Mouse (Mus musculus): Measurements from ENCODE around the gene Plekha7. TPM values are rescaled to one million over a fixed set of nuclear protein-coding genes. Genes with fewer than 3 reads are reported as not detected.

Gene Plekha7
- 18.8 and 38.2 TPM in 2 replicates for polyA plus RNA-seq (2012; rRNA removed)

DNA sequence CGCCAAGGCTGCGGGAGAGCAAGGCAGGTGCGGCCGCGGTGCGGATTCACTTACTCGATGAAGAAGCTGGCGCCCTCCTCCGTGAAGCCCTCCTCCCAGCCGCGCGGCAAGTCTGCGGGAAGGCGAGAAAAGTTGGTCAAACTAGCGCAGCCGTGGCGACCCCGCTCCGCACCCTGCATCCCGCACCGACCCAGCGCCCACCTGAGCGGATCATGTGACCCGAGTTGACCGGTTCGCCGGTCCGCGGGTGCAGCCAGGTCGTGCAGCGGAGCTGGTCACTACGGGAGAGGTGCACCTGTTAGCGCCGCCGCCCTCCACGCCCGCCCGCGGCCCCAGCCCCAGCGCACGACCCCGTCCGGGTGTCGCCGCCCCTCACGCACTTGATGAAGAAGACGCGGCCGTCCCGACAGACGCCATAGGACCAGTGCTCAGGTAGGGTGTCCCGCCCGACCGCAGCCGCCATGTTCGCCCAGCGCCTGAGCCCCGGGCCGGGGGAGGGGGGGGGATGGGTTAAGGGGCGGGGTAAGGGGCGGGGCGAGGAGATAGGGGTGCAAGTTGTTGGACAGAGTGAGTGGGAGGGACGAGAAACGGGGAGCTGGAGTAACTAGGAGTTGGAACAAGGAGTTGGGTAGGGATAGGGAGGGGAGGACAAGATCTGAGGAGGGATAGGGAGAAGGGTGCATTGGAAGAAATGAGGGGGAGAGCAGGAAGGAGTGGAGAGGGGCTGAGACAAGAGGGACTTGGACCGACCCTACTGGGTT lies at the start of gene Plekha7:
Plekha7 (minus strand) TSS at position 506 of the 761 bp plus-strand sequence.
- TF ChIP-seq POLR2A (IDR thresholded peaks at IDR 0.05; ENCODE audit: low read depth, low read length) (peak; percentile 51; the same call in 1 of the 2 replicates), CTCF (IDR thresholded peaks at IDR 0.05; ENCODE audit: extremely low read depth, insufficient read length, insufficient replicate concordance, low read depth, low read length) (no peak)
- peak within 1 kb of the TSS; percentile 96 for H3K27ac ChIP-seq (ENCODE audit: insufficient read depth, low read depth, low read length)
- H3K36me3 ChIP-seq (ENCODE audit: control insufficient read depth, insufficient read depth, low read length), result no peaks in the 10 kb centered on the region
- H3K4me1 ChIP-seq (ENCODE audit: control insufficient read depth, insufficient read depth, insufficient read length, low read length), result peaks cover 2% of the 10 kb centered on the region
- no peaks in the 10 kb centered on the region for H3K27me3 ChIP-seq (ENCODE audit: control insufficient read depth, insufficient read depth, low read length)
- peak within 1 kb of the TSS; percentile 83 for H3K4me3 ChIP-seq (ENCODE audit: low read depth, low read length)
- under 1% methylated on average over 65 of the region's 65 CpGs for WGBS

DNA sequence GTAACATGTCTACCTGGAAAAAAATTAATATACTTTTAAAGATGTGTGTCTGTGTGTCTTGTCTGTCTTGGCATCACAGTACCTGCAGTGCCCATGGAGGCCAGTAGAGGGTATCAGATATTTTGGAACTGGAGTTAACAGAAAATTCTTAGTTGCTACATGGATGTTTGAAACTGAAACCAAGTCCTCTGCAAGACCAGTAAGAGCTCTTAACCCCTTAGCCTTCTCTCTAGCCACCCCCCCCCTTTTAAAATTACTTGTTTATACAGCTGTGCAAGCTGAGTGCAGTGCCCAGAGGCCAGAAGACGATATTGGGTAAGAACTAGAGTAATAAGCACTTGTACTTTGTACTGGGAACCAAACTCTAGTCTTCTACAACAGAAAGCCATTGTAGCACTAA lies 28.1 kb upstream of the Plekha7 start:
- H3K4me1 ChIP-seq (ENCODE audit: control insufficient read depth, insufficient read depth, insufficient read length, low read length), result peaks cover 1% of the 10 kb centered on the region; the same call in 1 of the 2 replicates
- peaks cover 29% of the 10 kb centered on the region for H3K36me3 ChIP-seq (ENCODE audit: control insufficient read depth, insufficient read depth, low read length)
- H3K27me3 ChIP-seq (ENCODE audit: control insufficient read depth, insufficient read depth, low read length), result no peaks in the 10 kb centered on the region
- no peak overlapping the region for H3K27ac ChIP-seq (ENCODE audit: insufficient read depth, low read depth, low read length)
- TF ChIP-seq POLR2A (IDR thresholded peaks at IDR 0.05; ENCODE audit: low read depth, low read length) (no peak), CTCF (IDR thresholded peaks at IDR 0.05; ENCODE audit: extremely low read depth, insufficient read length, insufficient replicate concordance, low read depth, low read length) (no peak)
- H3K4me3 ChIP-seq (ENCODE audit: low read depth, low read length), result no peak overlapping the region
- WGBS, result 5% methylated on average over 1 of the region's 1 CpGs

DNA sequence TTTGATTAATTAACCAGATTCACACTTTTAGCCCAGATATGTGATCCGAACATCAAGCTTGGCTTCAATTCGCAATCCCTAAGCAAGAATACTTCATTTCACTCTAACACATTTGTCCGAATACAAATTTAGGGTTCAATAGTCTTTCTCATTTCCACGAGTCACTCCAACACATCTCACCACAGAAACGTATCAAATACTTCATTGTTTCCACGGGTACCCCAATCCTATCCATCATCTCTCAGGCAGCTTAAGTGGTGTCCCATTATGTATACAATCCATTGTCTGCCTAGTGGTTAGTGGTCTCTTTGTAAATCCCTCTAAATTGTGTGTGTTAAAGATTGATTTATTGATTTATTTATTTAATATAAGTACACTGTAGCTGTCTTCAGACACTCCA lies 27.0 kb upstream of the Plekha7 start:
- WGBS, result 69% methylated on average over 6 of the region's 6 CpGs
- no peak overlapping the region for H3K4me3 ChIP-seq (ENCODE audit: low read depth, low read length)
- H3K27me3 ChIP-seq (ENCODE audit: control insufficient read depth, insufficient read depth, low read length), result no peaks in the 10 kb centered on the region
- peaks cover 1% of the 10 kb centered on the region; the same call in 1 of the 2 replicates for H3K4me1 ChIP-seq (ENCODE audit: control insufficient read depth, insufficient read depth, insufficient read length, low read length)
- TF ChIP-seq POLR2A (IDR thresholded peaks at IDR 0.05; ENCODE audit: low read depth, low read length) (no peak), CTCF (IDR thresholded peaks at IDR 0.05; ENCODE audit: extremely low read depth, insufficient read length, insufficient replicate concordance, low read depth, low read length) (no peak)
- H3K36me3 ChIP-seq (ENCODE audit: control insufficient read depth, insufficient read depth, low read length), result peaks cover 32% of the 10 kb centered on the region
- H3K27ac ChIP-seq (ENCODE audit: insufficient read depth, low read depth, low read length), result no peak overlapping the region

DNA sequence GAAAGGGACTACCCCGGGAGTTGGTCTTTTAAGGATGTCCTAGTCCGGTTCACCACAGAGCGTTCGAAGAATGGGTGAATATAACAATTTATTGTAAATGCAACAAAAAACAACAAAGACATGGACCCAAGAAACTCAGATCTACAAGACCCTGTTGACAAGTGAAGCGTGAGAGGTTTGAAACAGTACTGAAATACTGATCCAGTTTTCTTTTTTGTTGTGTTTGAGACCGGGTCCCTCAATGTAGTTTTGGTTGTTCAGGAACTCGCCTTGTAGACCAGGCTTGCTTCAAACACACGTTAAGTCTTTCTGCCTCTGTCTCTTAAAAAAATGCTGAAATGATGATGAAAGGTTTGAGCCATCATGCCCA lies 26.5 kb upstream of the Plekha7 start:
- no peak for TF ChIP-seq CTCF (IDR thresholded peaks at IDR 0.05; ENCODE audit: extremely low read depth, insufficient read length, insufficient replicate concordance, low read depth, low read length)
- Histone ChIP-seq H3K4me1 (ENCODE audit: control insufficient read depth, insufficient read depth, insufficient read length, low read length) (peaks cover 1% of the 10 kb centered on the region; the same call in 1 of the 2 replicates), H3K27ac (ENCODE audit: insufficient read depth, low read depth, low read length) (peak overlapping the region; percentile 33; the same call in 1 of the 2 replicates), H3K36me3 (ENCODE audit: control insufficient read depth, insufficient read depth, low read length) (peaks cover 32% of the 10 kb centered on the region), H3K4me3 (ENCODE audit: low read depth, low read length) (peak overlapping the region; percentile 82), H3K27me3 (ENCODE audit: control insufficient read depth, insufficient read depth, low read length) (no peaks in the 10 kb centered on the region)
- WGBS, result 8% methylated on average over 8 of the region's 8 CpGs

DNA sequence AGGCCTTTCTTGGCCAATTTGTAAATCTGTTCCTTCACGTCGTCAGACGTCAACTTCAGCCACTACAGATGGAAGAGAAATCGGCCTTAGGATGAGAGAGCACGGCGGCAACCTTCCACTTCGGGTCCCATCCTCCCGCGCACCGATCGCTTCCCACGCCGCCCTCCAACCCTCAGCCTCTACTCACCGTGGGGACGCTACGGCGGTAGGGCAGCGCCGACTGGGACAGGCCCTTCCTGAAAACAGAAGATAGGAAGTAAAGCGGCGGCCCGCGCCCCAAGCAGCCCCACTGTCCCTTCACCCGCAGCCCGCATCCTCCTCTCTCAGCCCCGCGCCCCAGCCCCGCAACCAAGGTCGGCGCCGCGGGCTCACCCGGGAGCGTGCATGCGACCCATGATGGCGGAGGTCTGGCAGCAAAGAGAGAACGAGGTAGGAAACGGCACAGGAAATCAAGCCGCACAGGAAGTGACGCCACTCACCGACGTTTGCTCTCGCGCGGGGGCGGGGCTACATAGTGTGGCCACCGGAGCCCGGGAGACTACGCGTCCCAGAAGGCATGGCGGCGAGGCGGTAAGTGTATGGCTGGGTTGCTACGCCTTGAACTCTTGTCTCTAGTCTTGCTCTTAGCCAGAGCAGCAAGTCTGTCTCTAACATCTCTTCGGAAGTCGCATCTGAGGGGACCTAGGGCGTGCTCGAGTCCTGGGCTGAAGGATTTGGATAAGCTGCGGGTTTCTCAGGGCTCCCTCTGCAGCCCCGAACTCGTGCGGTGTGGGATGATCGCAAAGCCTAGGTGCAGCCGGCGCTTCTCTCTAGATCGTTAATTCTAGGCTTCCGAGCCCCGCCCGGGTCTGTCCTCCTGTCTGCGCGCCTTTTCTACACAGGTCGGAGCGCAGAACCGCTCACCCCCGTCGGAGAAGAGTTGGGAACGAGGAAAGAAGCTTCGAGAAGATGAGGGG lies 25.8 kb upstream of the Plekha7 start, which contains the start of gene Rps13:
Rps13 (minus strand) TSS at position 483 of the 956 bp plus-strand sequence.
- H3K4me1 ChIP-seq (ENCODE audit: control insufficient read depth, insufficient read depth, insufficient read length, low read length), result peaks cover 1% of the 10 kb centered on the region; the same call in 1 of the 2 replicates
- H3K4me3 ChIP-seq (ENCODE audit: low read depth, low read length), result peak within 1 kb of the TSS; percentile 82
- H3K36me3 ChIP-seq (ENCODE audit: control insufficient read depth, insufficient read depth, low read length), result peaks cover 32% of the 10 kb centered on the region
- WGBS, result under 1% methylated on average over 78 of the region's 78 CpGs
- H3K27me3 ChIP-seq (ENCODE audit: control insufficient read depth, insufficient read depth, low read length), result no peaks in the 10 kb centered on the region
- H3K27ac ChIP-seq (ENCODE audit: insufficient read depth, low read depth, low read length), result peak within 1 kb of the TSS; percentile 39
- peak; percentile 89 for TF ChIP-seq POLR2A (IDR thresholded peaks at IDR 0.05; ENCODE audit: low read depth, low read length)
- no peak for TF ChIP-seq CTCF (IDR thresholded peaks at IDR 0.05; ENCODE audit: extremely low read depth, insufficient read length, insufficient replicate concordance, low read depth, low read length)

DNA sequence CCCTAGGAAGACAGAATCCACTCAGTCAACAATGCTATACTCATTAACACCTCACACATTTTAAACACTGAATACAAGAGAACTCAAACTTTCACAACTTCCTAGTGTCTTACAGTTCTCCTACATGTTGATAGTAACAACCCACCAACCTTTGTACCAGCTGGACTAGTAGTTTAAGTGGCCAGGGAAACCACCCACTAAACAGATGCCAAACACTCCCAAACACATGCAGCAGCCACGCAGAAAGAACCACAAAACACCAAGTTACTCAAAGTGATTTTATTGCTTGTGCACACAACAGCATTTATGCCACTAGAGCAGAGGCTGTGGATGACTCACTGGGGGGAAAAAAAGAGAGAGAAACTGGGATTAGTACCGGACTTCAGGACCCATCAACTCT lies 23.1 kb upstream of the Plekha7 start:
- 68% methylated on average over 2 of the region's 2 CpGs for WGBS

More for the DNA sequence above, 23.1 kb upstream of the Plekha7 start:
- TF ChIP-seq CTCF (IDR thresholded peaks at IDR 0.05; ENCODE audit: extremely low read depth, insufficient read length, insufficient replicate concordance, low read depth, low read length) (no peak), POLR2A (IDR thresholded peaks at IDR 0.05; ENCODE audit: low read depth, low read length) (no peak)
- Histone ChIP-seq H3K27ac (ENCODE audit: insufficient read depth, low read depth, low read length) (no peak overlapping the region), H3K36me3 (ENCODE audit: control insufficient read depth, insufficient read depth, low read length) (peaks cover 28% of the 10 kb centered on the region), H3K27me3 (ENCODE audit: control insufficient read depth, insufficient read depth, low read length) (no peaks in the 10 kb centered on the region), H3K4me3 (ENCODE audit: low read depth, low read length) (no peak overlapping the region), H3K4me1 (ENCODE audit: control insufficient read depth, insufficient read depth, insufficient read length, low read length) (peaks cover 1% of the 10 kb centered on the region; the same call in 1 of the 2 replicates)

Measured in small intestine, adult 2 months (tissue).